Mouse (Mus musculus): ENCODE data around the gene Tmcc2. TPM values are rescaled to one million over a fixed set of nuclear protein-coding genes. Genes with fewer than 3 reads are reported as not detected.

The Tmcc2 gene
- 4.6 and 7.2 TPM in 2 replicates for total RNA-seq (2012; rRNA removed)
- 1 to 10 TPM in 1 of 2 experiments, not detected in 1; 4.1 TPM for polyA plus RNA-seq (2012; ENCODE audit: insufficient read depth in 1 of 2, insufficient read length in 2 of 2, low read depth in 1 of 2, low replicate concordance in 2 of 2, missing spikeins in 1 of 2)

GRCm38 (mm10) chr1:132390691-132391579, at the start of gene Tmcc2:
Tmcc2 (minus strand) TSS chr1:132391281.
- H3K36me3 ChIP-seq (ENCODE audit: control insufficient read depth in 1 of 2, insufficient read depth in 2 of 2, low read length in 2 of 2), result peaks cover 0 to 3% of the 10 kb centered on the region in 2 experiments; a peak in 2 of 4 replicates
- no peaks in the 10 kb centered on the region for H3K9me3 ChIP-seq (replicated peaks; ENCODE audit: insufficient read depth, low read length)
- H3K79me2 ChIP-seq (ENCODE audit: control insufficient read depth, insufficient read depth, low read length, poor library complexity), result no peaks in the 10 kb centered on the region
- peak; percentile 63 for DNase-seq (ENCODE audit: low read depth, low spot score)
- peaks cover 2 to 8% of the 10 kb centered on the region in 2 experiments; a peak in 2 of 4 replicates for H3K4me1 ChIP-seq (ENCODE audit: control insufficient read depth in 1 of 2, insufficient read depth in 2 of 2, low read length in 2 of 2)
- H3K9ac ChIP-seq (ENCODE audit: control insufficient read depth, low read depth, low read length, poor library complexity, severe bottlenecking), result peak within 1 kb of the TSS; percentile 71
- peak within 1 kb of the TSS; percentile 11; the same call in 1 of the 2 replicates for H3K27ac ChIP-seq (ENCODE audit: control insufficient read depth, low read depth, low read length)
- no peak for TF ChIP-seq NRF1 (IDR thresholded peaks at IDR 0.05; ENCODE audit: insufficient read depth, low read depth, low read length, poor library complexity, severe bottlenecking)
- 0 out of 2 replicates have a peak, but pooled peaks have one; percentile 9 for TF ChIP-seq MAZ (IDR thresholded peaks at IDR 0.05; ENCODE audit: low read depth, low read length)
- peak; percentile 58; the same call in 1 of the 2 replicates for TF ChIP-seq TBP (IDR thresholded peaks at IDR 0.05; ENCODE audit: low read depth, low read length)
- no peak for TF ChIP-seq ZMIZ1 (IDR thresholded peaks at IDR 0.05; ENCODE audit: low read depth, low read length)
- no peak for TF ChIP-seq EP300 (IDR thresholded peaks at IDR 0.05; ENCODE audit: low read depth in 1 of 2, low read length in 2 of 2)
- TF ChIP-seq SIN3A (IDR thresholded peaks at IDR 0.05; ENCODE audit: low read length), result no peak
- TF ChIP-seq ZKSCAN1 (IDR thresholded peaks at IDR 0.05; ENCODE audit: low read depth, low read length), result no peak
- no peak for TF ChIP-seq ZNF384 (IDR thresholded peaks at IDR 0.05; ENCODE audit: low read depth, low read length)
- H3K27me3 ChIP-seq (ENCODE audit: control insufficient read depth in 1 of 2, insufficient read depth in 2 of 2, low read length in 2 of 2), result no peaks in the 10 kb centered on the region; a peak in 1 of 4 replicates
- peak within 1 kb of the TSS; percentile 54 to 61 for H3K4me3 ChIP-seq (ENCODE audit: control insufficient read depth in 1 of 2, insufficient read depth in 1 of 2, low read depth in 2 of 2, low read length in 2 of 2)

- Histone ChIP-seq H3K79me2 (ENCODE audit: control insufficient read depth, insufficient read depth, low read length, poor library complexity) (no peaks in the 10 kb centered on the region), H3K27me3 (ENCODE audit: control insufficient read depth in 1 of 2, insufficient read depth in 2 of 2, low read length in 2 of 2) (no peaks in the 10 kb centered on the region), H3K4me3 (ENCODE audit: control insufficient read depth in 1 of 2, insufficient read depth in 1 of 2, low read depth in 2 of 2, low read length in 2 of 2) (no peak overlapping the region), H3K36me3 (ENCODE audit: control insufficient read depth in 1 of 2, insufficient read depth in 2 of 2, low read length in 2 of 2) (peaks cover 1 to 27% of the 10 kb centered on the region in 2 experiments; a peak in 2 of 4 replicates), H3K9ac (ENCODE audit: control insufficient read depth, low read depth, low read length, poor library complexity, severe bottlenecking) (no peak overlapping the region), H3K9me3 (replicated peaks; ENCODE audit: insufficient read depth, low read length) (no peaks in the 10 kb centered on the region), H3K27ac (ENCODE audit: control insufficient read depth, low read depth, low read length) (peak overlapping the region; percentile 26; the same call in 1 of the 2 replicates), H3K4me1 (ENCODE audit: control insufficient read depth in 1 of 2, insufficient read depth in 2 of 2, low read length in 2 of 2) (peaks cover 19 to 30% of the 10 kb centered on the region in 2 experiments)
- DNase-seq (ENCODE audit: low read depth, low spot score), result peak; percentile 33
- TF ChIP-seq TCF12 (IDR thresholded peaks at IDR 0.05; ENCODE audit: low read depth, low read length) (no peak), NELFE (IDR thresholded peaks at IDR 0.05; ENCODE audit: low read depth, low read length) (no peak), MAX (IDR thresholded peaks at IDR 0.05; ENCODE audit: low read length) (no peak), ZMIZ1 (IDR thresholded peaks at IDR 0.05; ENCODE audit: low read depth, low read length) (no peak), MYB (IDR thresholded peaks at IDR 0.05; ENCODE audit: low read depth, low read length) (peak; percentile 84), TAL1 (IDR thresholded peaks at IDR 0.05; ENCODE audit: low read length) (no peak), EP300 (IDR thresholded peaks at IDR 0.05; ENCODE audit: low read depth in 1 of 2, low read length in 2 of 2) (peak in 1 of 2 experiments; percentile 26; a peak in 1 of 4 replicates), HCFC1 (IDR thresholded peaks at IDR 0.05; ENCODE audit: low read depth, low read length) (no peak), ETS1 (IDR thresholded peaks at IDR 0.05; ENCODE audit: low read depth, low read length) (peak; percentile 28; the same call in 1 of the 2 replicates), MAFK (IDR thresholded peaks at IDR 0.05; ENCODE audit: borderline replicate concordance, low read depth, low read length) (no peak), MYC (IDR thresholded peaks at IDR 0.05; ENCODE audit: low read depth, low read length) (no peak)
Measured at GRCm38 (mm10) chr1:132437389-132437788, 46.3 kb upstream of the Tmcc2 start.

All from MEL (cell line).